Mouse (Mus musculus) lung, embryonic 15.5 days (tissue): Measurements from ENCODE around the gene Lman2. TPM values are rescaled to one million over a fixed set of nuclear protein-coding genes. Genes with fewer than 3 reads are reported as not detected.

Source experiments
- ATAC-seq: fragments of 200-750 bp; cut with Nextera tagmentation; 2 replicates; pipeline ENCODE4 v1.8.0; 2017; ENCODE audit warnings: moderate number of reproducible peaks, borderline replicate concordance; ENCODE audit not compliant: low FRiP score, low TSS enrichment; ENCODE audit errors: extremely low read depth
- H3K27ac ChIP-seq: fragments of 300-500 bp; sonication (generic); 2 replicates; pipeline ENCODE4 v1.5.1; 2015; ENCODE audit warnings: moderate library complexity, mild to moderate bottlenecking, inconsistent platforms
- H3K27me3 ChIP-seq: fragments of 300-500 bp; sonication (generic); 2 replicates; pipeline ENCODE4 v1.6.1; 2015; ENCODE audit warnings: inconsistent platforms
- H3K36me3 ChIP-seq: fragments of 300-500 bp; sonication (generic); 2 replicates; pipeline ENCODE4 v1.6.1; 2015; ENCODE audit warnings: inconsistent platforms
- H3K4me1 ChIP-seq: fragments of 300-500 bp; sonication (generic); 2 replicates; pipeline ENCODE4 v1.6.1; 2015; ENCODE audit warnings: inconsistent platforms
- H3K4me2 ChIP-seq: fragments of 300-500 bp; sonication (generic); 2 replicates; pipeline ENCODE4 v1.6.1; 2015; ENCODE audit warnings: inconsistent platforms, mild to moderate bottlenecking, moderate library complexity
- H3K4me3 ChIP-seq: fragments of 300-500 bp; sonication (generic); 2 replicates; pipeline ENCODE4 v1.5.1; 2015; ENCODE audit warnings: mild to moderate bottlenecking, inconsistent platforms
- H3K9ac ChIP-seq: fragments of 300-500 bp; sonication (generic); 2 replicates; pipeline ENCODE4 v1.6.1; 2015; ENCODE audit warnings: inconsistent platforms
- H3K9me3 ChIP-seq: fragments of 300-500 bp; sonication (generic); 2 replicates; pipeline ENCODE4 v1.6.1; 2016; ENCODE audit warnings: inconsistent platforms
- WGBS: fragments of 180-500 bp; shearing (Covaris S2); methylation state at CpG from one replicate; pipeline ENCODE4 v1.1.7; 2015; 5-methylcytosine and 5-hydroxymethylcytosine counted together
- polyA plus RNA-seq: library from polyadenylated mRNA; unstranded; fragments of >200 nt; fragmentation: Nextera tagmentation; extraction: Ambion mirVana; gene quantifications from 2 replicates; pipeline ENCODE4 v1.2.1, GENCODE M21; 2015

The Lman2 gene
- polyA plus RNA-seq, 1 experiment from 2014 or later = 112 TPM

- peaks cover 9% of the 10 kb centered on the region; the same call in 1 of the 2 replicates for H3K4me1 ChIP-seq
- H3K4me3 ChIP-seq = peak within 1 kb of the TSS; percentile 14; the same call in 1 of the 2 replicates
- WGBS = 36% methylated on average over 13 of the region's 13 CpGs
- H3K9ac ChIP-seq = no peak within 1 kb of the TSS
- H3K27ac ChIP-seq = no peak within 1 kb of the TSS
- no peak for ATAC-seq
- H3K36me3 ChIP-seq = no peaks in the 10 kb centered on the region
- H3K9me3 ChIP-seq = no peaks in the 10 kb centered on the region
- H3K27me3 ChIP-seq = 0 out of 2 replicates have a peak, but pooled peaks cover 2% of the 10 kb centered on the region
- H3K4me2 ChIP-seq = peak within 1 kb of the TSS; percentile 34
These were observed 7.0 kb upstream of the Lman2 start, which contains the start of gene Rgs14 for GRCm38 (mm10) chr13:55369531-55370114. TSS of gene Rgs14 (plus strand) at chr13:55369732.

DNA sequence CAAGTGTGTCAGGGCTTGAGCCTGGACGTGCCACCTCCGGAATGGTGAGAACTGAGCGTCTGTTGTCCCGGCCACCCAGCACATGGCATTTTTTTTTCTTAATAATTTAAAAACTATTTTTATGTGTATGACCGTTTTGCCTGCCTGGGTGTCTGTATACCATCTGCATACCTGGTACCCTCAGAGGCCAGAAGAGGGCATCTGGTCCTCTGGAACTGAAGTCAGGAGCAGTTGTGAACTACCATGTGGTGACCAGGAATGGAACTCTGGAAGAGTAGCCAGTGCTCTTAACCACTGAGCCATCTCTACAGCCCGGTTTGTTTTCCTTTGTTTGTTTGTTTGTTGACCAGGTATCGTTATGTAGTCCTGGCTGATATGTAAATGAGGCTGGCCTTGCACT lies 5.8 kb upstream of the Lman2 start:
- Histone ChIP-seq H3K4me3 (no peak overlapping the region), H3K4me2 (no peak overlapping the region), H3K4me1 (peaks cover 9% of the 10 kb centered on the region; the same call in 1 of the 2 replicates), H3K9ac (no peak overlapping the region), H3K9me3 (no peaks in the 10 kb centered on the region), H3K27ac (no peak overlapping the region), H3K27me3 (no peaks in the 10 kb centered on the region), H3K36me3 (no peaks in the 10 kb centered on the region)
- ATAC-seq = no peak
- 59% methylated on average over 7 of the region's 7 CpGs for WGBS

DNA sequence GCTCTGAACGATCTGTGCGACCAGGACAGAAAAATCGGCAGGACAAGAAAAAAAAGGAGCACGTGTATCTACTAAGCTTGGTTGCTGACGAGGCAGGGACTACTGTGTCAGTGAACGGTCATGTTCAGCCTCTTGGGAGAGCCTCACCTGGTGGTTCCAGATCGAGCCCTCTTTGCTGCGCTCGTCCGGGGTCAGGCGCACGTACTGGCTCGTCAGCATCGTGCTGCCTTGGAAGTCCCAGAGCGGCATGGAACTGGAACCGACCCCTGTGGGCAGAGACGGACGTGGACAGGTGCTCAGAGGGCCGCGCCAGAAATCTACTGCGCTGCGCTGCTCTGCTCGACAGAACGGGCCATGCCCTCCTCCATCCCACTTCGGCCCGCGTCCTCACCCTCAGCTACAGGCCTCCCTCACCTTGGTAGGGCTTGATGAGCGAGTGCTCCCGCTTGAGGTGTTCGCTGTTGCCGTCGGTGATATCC lies 570 bp downstream of the Lman2 start:
- Histone ChIP-seq H3K9me3 (no peaks in the 10 kb centered on the region), H3K27me3 (no peaks in the 10 kb centered on the region), H3K36me3 (peaks cover 16% of the 10 kb centered on the region; the same call in 1 of the 2 replicates), H3K4me1 (peaks cover 14% of the 10 kb centered on the region), H3K4me3 (peak overlapping the region; percentile 92), H3K9ac (peak overlapping the region; percentile 96), H3K27ac (peak overlapping the region; percentile 94), H3K4me2 (peak overlapping the region; percentile 74)
- WGBS = under 1% methylated on average over 32 of the region's 32 CpGs
- peak; percentile 28; the same call in 1 of the 2 replicates for ATAC-seq

DNA sequence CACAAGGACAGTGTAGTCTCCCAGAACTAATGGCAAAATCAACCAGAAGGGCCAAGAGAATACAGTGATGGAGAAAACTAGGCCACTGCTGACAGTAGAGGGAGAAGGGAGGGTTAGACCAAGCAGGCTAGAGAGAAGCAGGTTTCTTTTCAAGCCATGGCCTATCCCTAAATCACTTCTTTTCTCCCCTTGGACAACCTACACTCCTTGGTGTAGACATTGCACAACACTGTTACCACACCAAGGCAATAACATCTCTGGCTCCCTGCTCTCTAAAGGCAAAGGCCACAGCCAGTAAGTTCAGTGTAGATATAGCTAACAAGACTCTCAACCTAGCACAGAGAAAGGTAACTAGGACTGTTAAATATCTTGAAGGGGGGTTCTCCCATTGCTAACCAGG lies 1.4 kb downstream of the Lman2 start:
- H3K36me3 ChIP-seq = peaks cover 18% of the 10 kb centered on the region; the same call in 1 of the 2 replicates
- peak overlapping the region; percentile 92 for H3K4me3 ChIP-seq
- H3K27ac ChIP-seq = no peak overlapping the region

DNA sequence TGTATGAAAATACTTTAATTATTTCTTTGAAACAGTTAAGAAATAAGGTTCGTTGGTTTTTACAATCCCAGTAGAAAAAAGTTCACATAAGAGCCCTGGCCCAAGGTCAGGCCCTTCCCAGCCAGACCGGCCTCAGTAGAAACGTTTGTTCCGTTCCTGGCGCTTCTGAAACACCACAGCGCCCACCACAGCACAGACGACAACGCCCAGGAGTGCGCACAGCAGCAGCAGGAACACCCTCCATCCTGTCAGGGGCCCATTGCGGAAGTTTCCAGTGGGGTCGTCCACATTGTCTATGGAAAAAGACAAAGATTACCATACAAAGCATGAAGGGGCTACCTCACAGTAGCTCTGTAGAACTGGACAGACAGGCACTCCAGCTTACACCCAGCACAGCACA lies 15.8 kb downstream of the Lman2 start:
- Histone ChIP-seq H3K4me3 (no peak overlapping the region), H3K9ac (no peak overlapping the region), H3K27ac (no peak overlapping the region), H3K36me3 (peaks cover 76% of the 10 kb centered on the region), H3K4me1 (no peaks in the 10 kb centered on the region), H3K4me2 (no peak overlapping the region), H3K9me3 (no peaks in the 10 kb centered on the region), H3K27me3 (no peaks in the 10 kb centered on the region)
- no peak for ATAC-seq
- 81% methylated on average over 11 of the region's 11 CpGs for WGBS

More for the DNA sequence above, 1.4 kb downstream of the Lman2 start:
- Histone ChIP-seq H3K27me3 (no peaks in the 10 kb centered on the region), H3K4me1 (peaks cover 14% of the 10 kb centered on the region), H3K9me3 (no peaks in the 10 kb centered on the region), H3K9ac (no peak overlapping the region; the same call in 1 of the 2 replicates), H3K4me2 (peak overlapping the region; percentile 74)
- no peak for ATAC-seq

- H3K4me1 ChIP-seq = no peaks in the 10 kb centered on the region
- H3K27me3 ChIP-seq = no peaks in the 10 kb centered on the region
- no peaks in the 10 kb centered on the region for H3K9me3 ChIP-seq
- H3K4me2 ChIP-seq = no peak overlapping the region
- ATAC-seq = no peak
- H3K4me3 ChIP-seq = no peak overlapping the region
- 81% methylated on average over 7 of the region's 7 CpGs for WGBS
- H3K9ac ChIP-seq = no peak overlapping the region
- peaks cover 54% of the 10 kb centered on the region for H3K36me3 ChIP-seq
- H3K27ac ChIP-seq = no peak overlapping the region
These were observed 18.3 kb downstream of the Lman2 start for GRCm38 (mm10) chr13:55344286-55344685.

DNA sequence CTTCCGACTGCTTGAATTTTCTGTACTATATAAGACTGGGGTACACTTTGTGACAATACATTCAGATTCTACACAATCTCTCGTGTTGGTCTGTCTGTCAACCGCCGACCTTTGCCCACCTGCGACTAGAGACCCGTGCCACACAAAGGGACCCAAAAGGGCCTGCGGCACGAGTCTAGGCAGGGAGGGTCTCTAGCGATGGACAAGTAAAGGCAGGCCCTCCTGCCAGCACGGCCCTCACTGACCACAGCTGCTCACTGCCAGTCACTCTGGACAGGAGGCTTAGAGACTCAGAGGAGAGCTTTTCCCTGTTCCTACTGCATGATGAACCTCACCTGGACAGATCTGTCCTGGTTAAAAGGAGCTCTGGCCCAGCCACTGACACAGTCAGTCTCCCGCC lies 20.1 kb downstream of the Lman2 start:
- Histone ChIP-seq H3K4me2 (no peak overlapping the region), H3K27me3 (no peaks in the 10 kb centered on the region), H3K9me3 (no peaks in the 10 kb centered on the region), H3K4me3 (no peak overlapping the region), H3K9ac (no peak overlapping the region), H3K27ac (no peak overlapping the region), H3K36me3 (peaks cover 38% of the 10 kb centered on the region), H3K4me1 (no peaks in the 10 kb centered on the region)
- ATAC-seq = no peak
- WGBS = 25% methylated on average over 11 of the region's 11 CpGs

GRCm38 (mm10) chr13:55339259-55339658 lies 23.3 kb downstream of the Lman2 start:
- ATAC-seq = no peak
- Histone ChIP-seq H3K36me3 (peaks cover 6% of the 10 kb centered on the region), H3K27ac (no peak overlapping the region), H3K4me1 (no peaks in the 10 kb centered on the region), H3K27me3 (no peaks in the 10 kb centered on the region), H3K4me3 (no peak overlapping the region), H3K9me3 (no peaks in the 10 kb centered on the region), H3K9ac (no peak overlapping the region), H3K4me2 (no peak overlapping the region)
- WGBS = 26% methylated on average over 2 of the region's 2 CpGs

GRCm38 (mm10) chr13:55338131-55339054 lies 24.2 kb downstream of the Lman2 start:
- no peaks in the 10 kb centered on the region for H3K9me3 ChIP-seq
- no peaks in the 10 kb centered on the region for H3K36me3 ChIP-seq
- no peak overlapping the region for H3K27ac ChIP-seq
- no peak overlapping the region for H3K4me3 ChIP-seq
- no peaks in the 10 kb centered on the region for H3K27me3 ChIP-seq
- H3K4me2 ChIP-seq = no peak overlapping the region
- H3K4me1 ChIP-seq = no peaks in the 10 kb centered on the region
- no peak overlapping the region for H3K9ac ChIP-seq
- 61% methylated on average over 12 of the region's 12 CpGs for WGBS
- ATAC-seq = no peak

- Histone ChIP-seq H3K4me3 (no peak overlapping the region), H3K4me1 (no peaks in the 10 kb centered on the region), H3K36me3 (no peaks in the 10 kb centered on the region), H3K4me2 (no peak overlapping the region), H3K9me3 (no peaks in the 10 kb centered on the region), H3K9ac (no peak overlapping the region), H3K27me3 (no peaks in the 10 kb centered on the region), H3K27ac (no peak overlapping the region)
- WGBS = 74% methylated on average over 10 of the region's 10 CpGs
- no peak for ATAC-seq
These were observed 25.1 kb downstream of the Lman2 start for GRCm38 (mm10) chr13:55337341-55337975.

DNA sequence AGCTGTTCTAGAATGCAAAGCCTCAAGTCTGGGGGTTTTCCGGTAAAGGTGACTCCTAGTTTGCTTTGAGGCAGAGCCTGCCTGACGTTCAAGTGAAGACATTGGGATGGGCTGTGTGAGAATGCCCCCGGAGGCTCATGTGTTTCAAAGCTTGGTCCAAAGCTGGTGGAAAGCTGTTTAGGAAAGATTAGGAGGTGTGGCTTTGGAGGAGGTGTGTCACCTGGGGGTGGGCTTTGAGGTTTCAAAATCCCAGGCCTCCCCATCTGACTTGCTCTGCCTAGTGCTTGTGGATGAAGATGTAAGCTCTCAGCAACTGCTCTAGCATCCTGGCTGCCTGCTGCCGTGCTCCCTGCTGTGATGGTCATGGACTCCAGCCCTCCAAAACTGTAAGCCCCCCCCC lies 26.9 kb downstream of the Lman2 start:
- peaks cover 5% of the 10 kb centered on the region for H3K4me1 ChIP-seq

More for the DNA sequence above, 26.9 kb downstream of the Lman2 start:
- Histone ChIP-seq H3K4me3 (no peak overlapping the region), H3K27me3 (no peaks in the 10 kb centered on the region), H3K27ac (no peak overlapping the region), H3K4me2 (no peak overlapping the region), H3K36me3 (no peaks in the 10 kb centered on the region), H3K9me3 (no peaks in the 10 kb centered on the region), H3K9ac (no peak overlapping the region)
- ATAC-seq = no peak
- WGBS = 71% methylated on average over 4 of the region's 4 CpGs
